Mouse (Mus musculus) ovary, postnatal 36 days (tissue): ENCODE results near the gene Zcchc8.
A peak's percentile ranks its signal among the peaks of the same experiment; 100 is the strongest.
"Not testable (repeated sequence)": the region's sequence is repeated elsewhere in the genome, so short reads cannot be mapped to it uniquely, and the experiment has no call there.

Source experiments
- DNase-seq: peaks from one replicate; pipeline ENCODE4 v3.0.0; 2022; ENCODE audit warnings: low spot score, mixed read lengths

Zcchc8 gene

GRCm38 (mm10) chr5:123720328-123721311 lies at the start of gene Zcchc8:
Gene Zcchc8, minus strand, starts transcription at chr5:123721100.
- peak; percentile 92 for DNase-seq

- DNase-seq: not testable (repeated sequence)
Measured at GRCm38 (mm10) chr5:123766455-123766854, 45.6 kb upstream of the Zcchc8 start.

GRCm38 (mm10) chr5:123765506-123765905 lies 44.6 kb upstream of the Zcchc8 start:
- DNase-seq: no peak

GRCm38 (mm10) chr5:123749065-123750064 lies 28.5 kb upstream of the Zcchc8 start, which contains the start of the genes Rsrc2 and Kntc1:
Gene Rsrc2, minus strand, starts transcription at chr5:123749414.
Gene Kntc1, plus strand, starts transcription at chr5:123749716.
- DNase-seq: peak; percentile 97

- DNase-seq: no peak
Measured at GRCm38 (mm10) chr5:123748339-123749064, 27.6 kb upstream of the Zcchc8 start.

- DNase-seq: no peak
Measured at GRCm38 (mm10) chr5:123747604-123748003, 26.7 kb upstream of the Zcchc8 start.

GRCm38 (mm10) chr5:123746253-123746652 lies 25.4 kb upstream of the Zcchc8 start:
- DNase-seq: no peak

- DNase-seq: no peak
Measured at GRCm38 (mm10) chr5:123744358-123744757, 23.5 kb upstream of the Zcchc8 start.

GRCm38 (mm10) chr5:123730981-123731380 lies 10.1 kb upstream of the Zcchc8 start:
- DNase-seq: no peak

GRCm38 (mm10) chr5:123723816-123724215 lies 2.9 kb upstream of the Zcchc8 start:
- DNase-seq: not testable (repeated sequence)

GRCm38 (mm10) chr5:123714622-123715021 lies 6.3 kb downstream of the Zcchc8 start:
- DNase-seq: no peak

GRCm38 (mm10) chr5:123713782-123714181 lies 7.1 kb downstream of the Zcchc8 start:
- DNase-seq: no peak

GRCm38 (mm10) chr5:123709571-123709970 lies 11.3 kb downstream of the Zcchc8 start:
- DNase-seq: no peak

GRCm38 (mm10) chr5:123708598-123708997 lies 12.3 kb downstream of the Zcchc8 start:
- no peak for DNase-seq

GRCm38 (mm10) chr5:123700625-123701024 lies 20.3 kb downstream of the Zcchc8 start:
- DNase-seq: peak; percentile 61

- DNase-seq: peak; percentile 69
Measured at GRCm38 (mm10) chr5:123699198-123699597, 21.7 kb downstream of the Zcchc8 start.

- no peak for DNase-seq
Measured at GRCm38 (mm10) chr5:123696961-123697360, 23.9 kb downstream of the Zcchc8 start.

- no peak for DNase-seq
Measured at GRCm38 (mm10) chr5:123696244-123696643, 24.7 kb downstream of the Zcchc8 start.

GRCm38 (mm10) chr5:123694468-123694867 lies 26.4 kb downstream of the Zcchc8 start:
- DNase-seq: no peak

- peak; percentile 77 for DNase-seq
Measured at GRCm38 (mm10) chr5:123684221-123685144, 36.4 kb downstream of the Zcchc8 start, which contains the start of gene Clip1. Gene Clip1, minus strand, starts transcription at chr5:123684618.
